Mouse (Mus musculus): ENCODE data around the gene Gm12830. TPM values are rescaled to one million over a fixed set of nuclear protein-coding genes. Genes with fewer than 3 reads are reported as not detected.

Gm12830 gene
- polyA plus RNA-seq, 1 experiment from 2014 or later, result not detected

Other genes starting within 250 kb of the Gm12830 start
- gene Foxd2, start 87.2 kb downstream of the Gm12830 start, polyA plus RNA-seq (2015; fragmentation: Nextera tagmentation; extraction: Ambion mirVana), result 0.15 TPM in 2 replicates
- not detected in 2 replicates for gene Foxe3, start 104.3 kb downstream of the Gm12830 start, polyA plus RNA-seq (2015; fragmentation: Nextera tagmentation; extraction: Ambion mirVana)
- gene Cmpk1, start 165.5 kb downstream of the Gm12830 start, polyA plus RNA-seq (2015; fragmentation: Nextera tagmentation; extraction: Ambion mirVana), result 160 and 185 TPM in 2 replicates
- gene Stil, start 178.4 kb downstream of the Gm12830 start, polyA plus RNA-seq (2015; fragmentation: Nextera tagmentation; extraction: Ambion mirVana), result 4.9 and 6.4 TPM in 2 replicates
- gene Tal1, start 234.7 kb downstream of the Gm12830 start, polyA plus RNA-seq (2015; fragmentation: Nextera tagmentation; extraction: Ambion mirVana), result 0.25 and 0.62 TPM in 2 replicates